Mouse (Mus musculus): ENCODE measurements around the gene Mvp. TPM values are rescaled to one million over a fixed set of nuclear protein-coding genes. Genes with fewer than 3 reads are reported as not detected.

Gene Mvp
- 10 to 100 TPM; 23.3 to 28.3 TPM for total RNA-seq (2021)
- long read RNA-seq, experiment 1, transcript Mvp-202 (15 exons, 2,837 nt) = major isoform, 44 of 55 reads
- long read RNA-seq, experiment 1, partial matches to known transcripts = 9 of 55 reads
- long read RNA-seq, experiment 1, other reads (novel, unspliced or antisense) = 2 of 55 reads
- long read RNA-seq, experiment 2, transcript Mvp-202 (15 exons, 2,837 nt) = major isoform, 35 of 40 reads
- long read RNA-seq, experiment 2, partial matches to known transcripts = 4 of 40 reads
- long read RNA-seq, experiment 2, other reads (novel, unspliced or antisense) = 1 of 40 reads

DNA sequence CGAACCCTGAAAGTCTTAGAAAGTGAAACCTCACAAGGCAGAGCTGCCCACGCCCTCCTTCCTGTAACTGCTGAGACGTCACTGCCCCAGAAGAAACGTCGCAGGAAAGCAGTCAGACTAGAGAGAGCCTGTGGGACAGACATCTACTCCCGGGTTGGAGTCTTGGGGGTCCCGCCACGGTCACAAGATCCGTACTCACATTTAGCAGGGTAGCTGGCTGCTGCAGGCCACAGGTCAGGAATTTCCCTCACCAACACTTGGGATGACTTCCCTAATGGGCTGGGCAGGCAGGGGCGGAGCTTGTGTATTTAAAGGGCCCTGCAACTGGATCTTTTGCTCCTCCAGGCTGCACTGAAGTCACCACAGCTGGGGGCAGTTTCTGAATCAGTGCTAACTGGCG lies at the start of gene Mvp:
Gene Mvp, minus strand, starts transcription at position 302 of the 400 bp plus-strand sequence.
- peak; percentile 58 for DNase-seq

DNA sequence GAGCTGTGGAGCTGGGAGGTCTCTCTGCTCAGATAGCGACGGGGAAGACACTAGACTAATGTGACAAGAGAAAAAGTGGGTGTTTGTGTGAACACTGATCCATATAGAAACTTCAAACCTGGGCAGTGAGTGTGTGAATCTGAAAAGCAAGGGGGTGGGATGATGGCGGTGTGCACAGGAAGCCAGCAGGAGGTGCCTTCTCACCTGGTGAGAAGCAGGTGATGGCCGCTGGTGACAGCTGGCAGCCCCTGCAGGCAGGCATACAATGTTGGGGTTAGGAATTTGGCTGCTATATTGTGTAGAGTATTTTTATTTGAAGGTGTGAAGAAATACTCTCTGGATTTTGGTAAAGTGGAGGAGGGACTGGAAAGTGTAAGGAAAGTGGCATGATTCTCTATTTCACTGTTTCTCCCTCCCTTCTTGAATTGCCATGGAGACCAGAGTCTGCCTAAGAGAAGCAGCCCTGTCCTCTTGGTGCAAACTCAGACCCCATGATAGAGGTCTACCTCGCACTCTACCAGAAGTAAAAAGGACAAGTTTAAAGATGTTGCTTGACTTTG lies 40.7 kb upstream of the Mvp start:
- DNase-seq = no peak

DNA sequence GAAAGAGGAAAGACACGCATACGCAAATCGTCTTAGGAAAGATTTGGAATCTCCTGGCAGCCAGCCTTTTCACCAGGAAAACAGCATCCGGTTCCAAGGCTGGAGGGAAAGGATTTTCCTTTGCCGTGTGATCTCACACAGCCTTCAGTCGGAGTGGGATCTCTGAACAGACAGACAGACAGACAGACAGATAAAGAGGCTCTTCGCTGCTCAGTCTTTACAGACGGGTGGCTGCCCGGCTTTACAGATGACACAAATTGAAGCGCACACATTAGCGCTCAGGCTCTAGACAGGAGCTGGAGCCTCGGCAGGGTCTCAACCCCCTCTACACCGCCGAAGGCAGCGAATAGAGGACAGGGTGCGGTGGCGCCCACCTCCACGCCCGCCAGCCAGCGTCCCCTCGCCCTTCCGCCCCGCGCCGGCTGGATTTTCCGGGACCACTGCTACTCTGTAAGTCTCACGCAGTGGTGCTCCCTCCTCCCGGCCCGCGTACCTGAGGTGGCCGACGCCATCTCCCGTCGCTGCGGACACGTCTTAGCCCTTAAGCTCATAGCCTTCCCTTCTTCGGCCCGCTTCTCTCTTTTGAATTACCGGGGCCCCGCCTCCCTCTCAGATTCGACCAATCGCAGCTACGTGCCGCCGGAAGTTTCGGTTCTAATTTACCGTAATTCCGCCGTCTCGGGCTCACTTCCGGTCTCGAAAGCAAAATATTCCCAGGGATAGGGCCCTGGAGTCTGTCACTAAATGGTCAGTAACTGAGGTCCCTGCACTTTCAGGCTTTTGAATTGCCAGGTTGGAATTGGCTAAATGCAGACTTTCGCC lies 27.6 kb upstream of the Mvp start, which contains the start of gene Kif22:
Gene Kif22, minus strand, starts transcription at position 621 of the 822 bp plus-strand sequence.
- peak; percentile 86 for DNase-seq

DNA sequence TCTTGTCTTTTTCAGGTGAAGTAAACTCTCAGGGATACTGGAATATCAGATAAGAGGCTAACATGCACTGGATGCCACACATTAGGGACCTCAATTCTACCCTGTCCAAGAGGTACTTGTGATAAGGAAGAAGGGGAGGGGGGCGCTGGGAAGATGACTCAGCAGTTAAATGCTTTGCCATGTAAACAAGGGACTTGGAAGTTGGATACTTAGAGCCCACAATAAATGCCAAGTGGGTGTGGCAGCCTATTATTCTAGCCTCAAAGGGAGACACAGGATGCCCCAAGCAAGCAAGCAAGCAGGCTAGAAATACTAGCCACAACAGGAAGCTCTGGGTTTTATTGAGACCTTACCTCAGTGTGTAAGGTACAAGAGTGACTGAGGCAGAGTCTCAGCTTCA lies 16.8 kb upstream of the Mvp start:
- no peak for DNase-seq

DNA sequence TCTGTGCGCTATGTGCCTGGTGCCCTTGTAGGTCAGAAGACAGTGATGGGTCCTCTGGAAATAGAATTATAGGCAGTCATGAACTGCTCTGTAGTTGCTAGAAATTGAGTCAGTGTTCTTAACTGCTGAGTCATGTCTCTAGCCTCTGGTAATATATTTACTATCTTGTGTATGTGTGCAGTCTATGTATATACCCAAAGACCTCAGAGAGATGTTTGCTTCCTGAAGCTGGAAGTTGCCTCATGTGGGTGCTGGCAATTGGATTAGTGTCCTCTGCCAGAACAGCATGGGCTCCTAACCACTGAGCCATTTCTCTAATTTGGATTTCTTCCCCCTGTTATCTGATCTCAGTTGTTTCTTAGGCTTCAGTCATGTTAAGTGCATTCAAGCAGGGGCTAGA lies 15.8 kb upstream of the Mvp start:
- no peak for DNase-seq

DNA sequence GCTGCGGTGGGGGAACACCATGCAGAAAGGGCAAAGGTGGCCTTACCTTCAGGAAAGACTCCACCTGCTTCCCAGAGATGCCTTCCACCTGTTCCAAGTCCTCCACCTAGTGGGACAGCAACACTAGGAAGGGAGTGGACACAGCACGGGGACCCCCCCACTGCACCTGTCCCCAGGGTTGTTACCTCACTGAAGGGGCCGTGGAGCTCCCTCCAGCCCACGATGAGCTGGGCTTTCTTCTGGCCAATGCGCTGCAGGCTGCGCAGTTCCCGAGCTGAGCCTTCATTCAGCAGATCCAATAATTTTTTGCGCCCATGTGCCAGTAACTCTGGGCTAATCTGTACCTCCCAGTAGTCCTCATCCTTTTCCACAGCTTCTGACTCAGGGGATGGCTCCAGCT lies 13.5 kb upstream of the Mvp start:
- no peak for DNase-seq

DNA sequence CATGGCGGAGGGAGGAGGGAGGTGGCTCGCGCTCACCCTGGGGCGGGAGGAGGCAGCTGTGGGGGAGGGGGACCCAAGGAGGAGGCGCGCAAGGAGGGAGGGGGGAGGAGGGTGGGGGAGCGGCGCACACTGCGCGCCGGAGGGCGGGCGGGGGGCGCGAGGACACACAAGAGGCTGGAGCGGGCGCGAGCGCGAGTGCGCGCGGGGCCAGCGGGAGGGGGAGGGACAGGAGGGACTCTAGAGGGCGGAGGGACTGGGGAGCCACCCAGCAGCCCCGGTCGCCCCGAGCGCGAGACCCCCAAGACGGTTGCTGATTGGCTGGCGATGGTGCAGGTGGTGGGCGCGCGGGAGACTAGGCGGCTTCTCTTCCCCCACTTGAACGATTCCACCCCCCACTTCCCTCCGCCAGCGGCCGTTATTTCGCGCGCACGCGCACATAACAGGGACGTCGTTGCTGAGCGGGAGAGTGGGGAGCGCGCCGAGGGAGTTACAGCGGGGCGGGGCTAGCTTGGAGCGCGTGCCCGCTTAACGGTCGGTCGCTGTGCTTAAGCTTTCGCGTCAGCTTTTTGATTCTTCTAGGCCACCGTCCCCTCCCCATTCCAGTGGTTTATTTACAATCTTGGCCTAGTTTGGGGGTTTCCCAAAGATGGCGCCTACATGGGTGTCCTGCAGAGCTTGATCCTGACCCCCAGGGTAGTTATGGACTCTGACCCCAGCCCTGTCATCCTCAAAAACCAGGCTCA lies 12.7 kb upstream of the Mvp start, which contains the start of gene Maz:
Gene Maz, minus strand, starts transcription at position 54 of the 743 bp plus-strand sequence.
- peak; percentile 99 for DNase-seq

DNA sequence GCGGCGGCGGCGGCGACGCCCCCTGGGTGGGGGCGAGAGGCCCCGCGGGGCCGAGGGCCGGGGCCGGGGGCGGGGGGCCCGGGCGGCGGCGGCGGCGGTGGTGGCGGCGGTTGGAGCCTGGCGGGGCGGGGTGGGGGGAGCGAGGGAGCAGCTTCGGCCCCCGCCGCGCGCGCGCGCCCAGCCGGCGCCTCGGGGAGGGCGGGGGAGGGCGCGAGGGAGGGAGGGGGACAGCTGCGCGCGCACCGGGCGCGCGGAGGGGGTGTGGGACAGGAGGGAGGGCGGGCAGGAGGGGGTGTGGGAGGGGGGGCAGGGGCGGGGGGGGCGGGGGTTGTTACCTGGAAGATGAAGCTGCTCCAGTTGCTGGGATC lies 12.2 kb upstream of the Mvp start:
- peak; percentile 92 for DNase-seq

DNA sequence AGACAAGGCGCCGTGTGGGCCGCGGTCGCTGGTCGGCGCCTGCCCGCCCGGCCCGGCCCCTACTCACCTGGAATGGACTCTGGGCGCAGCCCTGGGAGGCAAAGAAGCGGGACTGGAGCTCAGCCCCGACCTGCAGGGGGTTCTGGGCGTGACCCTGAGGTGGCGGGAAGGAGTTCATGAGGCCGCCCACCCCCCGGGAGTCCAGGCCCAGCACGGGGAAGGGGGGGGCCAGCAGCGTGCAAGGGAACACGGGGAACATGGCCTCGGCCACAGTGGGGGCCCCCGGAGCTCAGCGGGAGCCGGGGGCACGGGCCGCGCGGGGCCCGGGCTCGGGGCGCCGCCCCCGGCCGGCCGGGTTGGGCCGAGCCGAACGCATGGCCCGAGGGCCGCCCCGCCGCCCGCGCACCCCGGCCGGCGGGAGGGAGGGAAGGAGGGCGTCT lies 11.8 kb upstream of the Mvp start:
- DNase-seq = peak; percentile 66

DNA sequence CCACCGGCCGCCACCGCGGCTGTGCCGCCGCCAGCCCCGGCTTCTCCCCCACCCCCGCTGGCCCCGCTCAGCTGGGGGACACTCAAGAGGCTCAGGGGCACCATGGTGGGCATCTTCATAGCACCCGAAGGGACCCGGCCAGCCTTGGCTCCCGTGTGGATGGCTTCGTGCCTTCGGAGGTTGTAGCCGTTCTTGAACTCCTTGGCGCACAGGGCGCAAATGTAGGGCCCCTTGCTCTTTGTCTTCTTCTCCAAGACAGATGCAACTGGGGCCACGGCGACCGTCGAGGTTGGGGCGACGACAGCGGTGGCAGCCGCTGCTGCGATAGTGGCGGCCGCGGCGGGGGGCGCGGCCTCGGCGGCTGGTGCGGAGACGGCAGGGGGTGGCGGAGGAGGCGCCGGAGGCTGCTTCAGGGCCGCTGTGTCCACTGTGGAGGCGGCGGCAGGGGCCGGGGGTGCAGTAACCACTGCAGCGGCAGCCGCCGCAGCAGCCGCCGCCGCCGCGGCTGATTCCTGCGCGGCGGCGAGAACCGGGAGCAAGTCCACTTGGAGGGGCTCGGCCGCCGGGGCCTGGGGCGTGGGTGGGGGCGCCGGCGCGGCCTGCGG lies 11.2 kb upstream of the Mvp start:
- peak; percentile 61 for DNase-seq

DNA sequence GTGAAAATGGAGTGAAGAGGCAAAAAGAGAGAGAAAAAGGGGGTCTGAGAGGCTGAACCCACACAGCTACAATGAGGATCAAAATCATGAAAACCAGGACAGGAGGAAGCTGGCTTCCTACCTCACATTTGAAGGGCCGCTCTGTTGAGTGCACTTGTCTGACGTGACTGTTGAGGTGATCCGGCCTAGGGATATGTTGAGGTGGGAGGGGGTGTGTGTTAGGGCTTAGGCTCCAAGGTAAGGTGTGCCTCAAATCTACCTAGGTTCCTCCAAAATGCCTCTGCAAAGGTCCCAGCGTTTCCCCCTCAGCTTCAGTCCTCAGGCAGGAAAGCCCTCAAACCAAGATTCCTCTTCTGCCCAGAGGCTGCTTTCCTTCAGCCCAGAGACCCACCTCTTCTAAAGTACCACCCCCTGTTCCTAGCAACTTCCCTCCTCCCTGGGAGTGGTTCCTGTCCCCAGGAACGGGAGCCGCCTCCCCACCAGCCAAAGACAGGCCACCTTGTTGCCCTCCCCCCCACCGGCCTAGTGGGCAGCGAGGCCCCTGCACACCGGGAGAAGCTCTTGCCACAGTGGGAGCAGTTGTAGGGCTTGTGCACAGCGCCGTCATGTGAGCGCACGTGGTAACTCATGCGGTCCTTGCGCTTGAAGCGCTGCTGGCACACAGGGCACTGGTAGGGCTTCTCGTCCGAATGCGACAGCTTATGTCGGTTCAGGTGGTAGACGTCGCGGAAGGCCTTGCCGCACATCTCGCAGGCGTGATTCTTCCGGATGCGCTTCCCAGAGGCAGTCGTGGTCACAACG lies 10.5 kb upstream of the Mvp start:
- DNase-seq = peak; percentile 67

DNA sequence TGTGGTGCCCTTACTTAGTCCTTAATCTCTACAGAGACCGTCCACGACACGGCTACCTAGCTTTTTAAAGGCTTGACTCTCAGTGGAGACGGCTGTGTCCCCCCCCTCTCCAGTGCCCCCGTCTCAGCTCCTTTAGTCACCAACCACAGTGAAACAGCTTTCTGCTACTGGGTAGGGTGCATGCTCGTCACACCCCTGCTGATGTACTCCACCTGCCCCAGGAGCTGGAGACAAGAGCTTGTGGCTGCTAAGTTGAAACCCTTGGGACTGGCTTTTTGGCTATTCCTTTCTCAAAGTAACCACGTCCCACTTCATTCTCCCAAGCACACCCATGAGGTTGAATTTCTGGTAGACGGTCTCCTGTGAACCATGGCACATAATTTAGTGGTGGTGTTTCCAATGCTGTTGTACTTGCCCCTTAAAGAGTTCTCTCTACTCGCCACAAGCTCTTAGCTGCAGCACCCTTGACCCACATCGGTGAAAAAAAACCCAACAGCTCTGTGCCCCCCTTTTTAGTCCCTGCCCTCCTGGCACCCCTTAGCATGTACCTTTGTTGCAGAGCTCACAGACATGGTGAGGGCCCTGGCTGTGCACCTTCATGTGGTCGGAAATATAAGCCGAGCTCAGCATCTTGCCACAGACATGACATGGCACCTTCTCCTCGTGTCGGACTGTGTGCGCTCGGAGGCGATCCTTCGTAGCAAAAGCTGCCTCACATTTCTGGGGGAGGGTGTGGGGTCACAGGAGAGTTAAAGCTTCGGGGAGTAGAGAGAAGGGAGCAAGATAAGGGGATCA lies 9.7 kb upstream of the Mvp start:
- no peak for DNase-seq

DNA sequence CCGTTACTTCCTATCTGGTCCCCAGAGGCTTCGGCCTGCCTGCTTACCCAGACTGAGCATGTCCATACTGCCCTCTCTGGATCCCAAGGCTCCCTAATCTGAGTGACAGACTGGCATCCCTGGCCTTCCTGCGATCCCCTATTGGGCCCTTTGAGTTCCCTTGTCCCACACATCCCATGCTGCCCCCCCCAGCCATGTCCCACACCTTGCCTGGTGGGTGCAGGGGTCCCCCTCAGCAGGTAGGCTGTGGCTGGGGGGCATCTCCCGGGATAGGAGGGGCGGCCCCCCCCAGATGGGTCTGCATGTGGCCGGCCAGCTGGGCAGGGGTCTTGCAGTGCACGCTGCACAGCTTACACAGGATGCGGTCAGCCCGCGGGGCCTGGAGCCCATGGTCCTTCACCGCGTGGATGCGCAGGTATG lies 8.9 kb upstream of the Mvp start:
- DNase-seq = peak; percentile 16

DNA sequence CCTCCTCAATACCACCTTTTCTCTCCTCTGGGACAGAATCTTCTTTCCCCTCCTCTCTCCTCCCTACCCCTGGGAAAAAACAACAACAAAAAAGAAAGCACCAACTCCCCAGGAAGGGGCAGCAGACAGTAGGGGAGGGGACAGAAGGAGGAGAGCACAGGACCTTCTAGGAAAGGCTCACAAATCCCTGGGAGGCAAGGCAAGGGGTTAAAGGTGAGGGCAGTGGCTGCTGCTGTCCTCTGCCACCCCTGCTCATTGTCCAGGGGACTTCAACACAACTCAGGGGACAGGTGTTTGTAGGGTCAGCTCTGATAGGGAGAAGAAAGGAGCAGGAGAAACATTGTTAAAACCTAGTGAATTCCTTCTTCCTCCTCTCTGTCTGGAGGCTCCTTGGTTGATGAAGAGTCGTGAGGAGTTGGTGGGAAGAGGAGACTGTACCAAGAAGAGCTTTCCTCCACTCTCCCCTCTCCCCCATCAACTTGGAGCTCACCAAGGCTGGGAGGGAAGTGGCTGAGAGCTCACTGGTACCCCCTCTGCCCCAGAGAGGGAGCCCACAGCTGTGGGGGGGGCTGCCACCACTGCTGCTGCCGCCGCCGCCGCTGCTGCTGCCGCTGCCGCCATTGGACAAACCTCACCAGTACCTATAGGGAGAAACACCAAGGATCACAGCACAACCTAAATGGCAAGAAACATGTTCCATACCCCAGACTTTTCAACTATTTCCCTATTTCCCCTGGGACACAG lies 8.3 kb upstream of the Mvp start:
- no peak for DNase-seq

DNA sequence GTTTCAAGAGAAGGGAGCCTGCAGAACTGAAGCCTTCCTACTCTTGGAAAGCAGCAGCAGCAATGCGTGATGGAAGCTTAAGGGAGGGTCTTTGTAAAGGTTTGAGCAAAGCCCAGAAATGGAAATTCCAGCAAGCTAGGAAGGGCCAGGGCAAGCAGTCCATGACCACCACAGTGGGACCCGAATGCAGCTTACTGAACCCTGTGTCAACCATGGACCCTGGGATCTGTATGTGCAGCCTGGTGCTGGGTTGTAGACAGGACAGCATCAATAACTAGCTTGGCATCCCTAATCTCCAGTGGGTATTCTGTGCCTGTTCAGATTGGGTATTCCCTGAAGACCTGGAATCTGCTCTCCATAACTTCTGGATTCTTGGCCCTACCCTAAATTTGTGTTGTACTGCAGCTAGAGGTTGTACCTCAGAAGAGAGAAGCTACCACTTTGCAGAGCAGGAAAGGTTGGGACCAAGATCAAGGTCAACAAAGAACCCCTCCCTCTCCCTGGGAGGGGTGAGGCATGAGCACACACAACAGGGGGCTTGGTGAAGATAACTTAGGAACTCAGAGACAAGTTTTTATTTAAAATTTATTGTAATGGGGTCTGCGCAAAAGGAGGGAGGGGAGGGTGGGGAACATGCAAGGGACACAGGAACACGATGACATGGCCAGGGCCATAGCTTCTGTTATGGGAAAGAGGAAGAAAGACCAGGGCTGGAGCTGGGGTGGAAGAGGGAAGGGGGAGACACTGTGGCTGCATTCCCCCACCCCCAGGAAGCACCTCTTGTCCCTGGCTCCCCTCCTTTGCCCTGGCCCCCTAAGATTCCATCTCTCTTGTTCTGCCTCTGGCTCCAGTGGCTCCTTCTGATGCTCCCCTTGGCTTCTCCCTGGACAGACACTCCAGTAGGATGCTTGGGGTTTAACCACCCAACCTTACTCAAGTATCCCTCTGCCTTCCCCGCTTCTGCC lies 7.4 kb upstream of the Mvp start:
- DNase-seq = no peak

DNA sequence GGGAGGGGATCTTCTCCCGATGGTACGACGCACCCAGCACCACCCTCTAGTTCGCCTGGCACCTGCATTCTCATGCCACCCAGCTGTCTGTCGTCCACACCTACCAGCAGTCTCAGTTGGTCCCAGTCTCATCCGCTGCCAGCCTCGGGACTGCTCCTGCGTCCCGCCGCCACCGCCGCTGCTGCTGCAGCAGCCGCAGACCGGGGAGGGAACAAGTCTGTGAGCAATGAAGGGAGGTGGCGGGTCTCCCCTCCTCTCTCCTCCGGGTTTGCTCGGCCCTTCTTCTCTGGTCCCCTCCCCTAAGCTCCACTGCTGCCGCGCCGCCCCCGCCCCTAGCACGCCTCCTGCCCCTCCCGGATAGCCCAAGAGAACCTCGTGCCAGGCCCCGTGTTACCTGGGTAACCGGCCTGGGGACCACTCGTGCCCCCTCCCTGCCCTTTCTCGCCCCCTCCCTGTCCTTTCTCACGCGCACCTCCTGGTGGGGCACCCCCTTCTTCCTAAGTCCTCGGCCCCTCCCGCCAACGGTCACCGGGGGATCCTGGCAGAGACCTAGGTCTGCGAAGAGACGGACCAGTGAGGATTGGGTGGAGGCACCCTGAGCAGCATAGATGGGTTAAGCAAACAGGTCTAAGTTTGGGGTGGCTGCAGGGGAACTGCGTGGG lies 6.6 kb upstream of the Mvp start, which contains the start of the genes Gm42742 and Prrt2:
Gene Gm42742, minus strand, starts transcription at position 197 of the 662 bp plus-strand sequence.
Gene Prrt2, minus strand, starts transcription at position 311 of the 662 bp plus-strand sequence.
- DNase-seq = peak; percentile 58

DNA sequence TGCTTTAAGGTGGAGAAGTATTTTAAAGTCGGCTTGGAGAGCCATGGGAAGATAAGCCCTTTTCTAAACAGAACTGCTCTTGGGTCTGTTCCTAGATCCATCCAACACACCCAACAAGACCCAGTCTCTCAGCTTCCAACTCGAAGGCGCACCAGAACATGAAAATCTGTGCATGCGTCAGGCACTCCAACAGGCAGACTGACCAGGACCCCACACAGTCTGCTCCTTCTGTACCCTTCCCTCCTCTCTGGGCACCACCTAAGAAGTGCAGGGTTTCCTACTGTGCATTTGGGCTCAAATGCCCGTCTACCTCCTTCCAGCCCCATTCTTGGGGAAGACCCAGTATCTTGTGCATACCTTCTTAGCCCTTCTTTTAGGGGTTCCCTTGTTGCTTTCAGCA lies 6.1 kb upstream of the Mvp start:
- no peak for DNase-seq
